Mouse (Mus musculus): Measurements from ENCODE around the gene Mbl2.

- TF ChIP-seq CTCF (IDR thresholded peaks at IDR 0.05; ENCODE audit: control insufficient read depth, insufficient read depth, insufficient replicate concordance, low read depth, low read length) (no peak), POLR2A (IDR thresholded peaks at IDR 0.05; ENCODE audit: control insufficient read depth, low read depth, low read length) (no peak)
These were observed 37.7 kb upstream of the Mbl2 start for GRCm38 (mm10) chr19:30194999-30195398.

Measured in testis, adult 2 months (tissue).